Mouse (Mus musculus): ENCODE measurements around the gene 2310039H08Rik.

Gene 2310039H08Rik

GRCm38 (mm10) chr17:46772404-46773277 is at the start of gene 2310039H08Rik:
TSS of gene 2310039H08Rik (plus strand) at chr17:46772635.
- peak; percentile 73 for DNase-seq (ENCODE audit: low spot score)

- no peak for DNase-seq (ENCODE audit: low spot score)
These were observed 47.9 kb upstream of the 2310039H08Rik start for GRCm38 (mm10) chr17:46724477-46725084.

DNA sequence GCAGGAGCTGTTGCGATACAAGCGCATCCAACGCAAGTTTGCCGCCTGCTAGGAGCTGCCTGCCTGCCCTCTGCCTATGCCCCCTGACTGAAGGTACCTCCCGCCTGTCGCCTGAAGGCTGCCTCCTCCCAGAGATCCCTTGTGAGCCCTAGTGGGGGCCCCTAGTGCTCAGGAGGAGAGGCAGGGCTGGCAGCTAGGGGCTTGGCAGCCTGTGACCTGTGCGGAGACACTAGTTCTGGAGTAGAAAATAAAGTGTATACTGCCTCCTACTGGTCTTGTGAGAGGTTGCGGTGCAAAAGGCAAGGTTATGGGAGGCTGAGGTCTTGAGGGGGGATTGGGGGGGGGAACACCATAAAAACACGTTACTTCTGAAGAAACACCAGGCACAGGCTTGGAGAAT is 47.2 kb upstream of the 2310039H08Rik start:
- DNase-seq (ENCODE audit: low spot score): no peak

GRCm38 (mm10) chr17:46725731-46726645 is 46.4 kb upstream of the 2310039H08Rik start:
- DNase-seq (ENCODE audit: low spot score): no peak

GRCm38 (mm10) chr17:46727271-46727670 is 45.2 kb upstream of the 2310039H08Rik start:
- no peak for DNase-seq (ENCODE audit: low spot score)

DNA sequence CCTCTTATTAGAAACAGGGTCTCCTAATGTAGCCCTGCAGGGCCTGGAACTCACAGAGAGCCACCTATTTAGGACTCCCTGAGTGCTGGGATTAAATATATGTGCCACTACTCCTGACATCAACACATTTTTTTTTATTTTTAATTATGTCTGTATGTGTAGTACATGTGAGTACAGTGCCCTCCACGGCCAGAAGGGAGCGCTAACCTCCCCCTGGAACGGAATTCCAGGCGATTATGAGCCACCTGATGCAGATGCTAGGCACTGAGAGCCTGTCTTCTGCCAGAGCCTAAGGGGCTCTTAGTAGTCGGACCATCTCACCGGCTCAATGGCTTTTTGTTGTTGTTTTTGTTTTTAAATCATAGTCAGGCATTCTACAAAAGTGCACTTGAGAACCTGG is 44.4 kb upstream of the 2310039H08Rik start:
- no peak for DNase-seq (ENCODE audit: low spot score)

DNA sequence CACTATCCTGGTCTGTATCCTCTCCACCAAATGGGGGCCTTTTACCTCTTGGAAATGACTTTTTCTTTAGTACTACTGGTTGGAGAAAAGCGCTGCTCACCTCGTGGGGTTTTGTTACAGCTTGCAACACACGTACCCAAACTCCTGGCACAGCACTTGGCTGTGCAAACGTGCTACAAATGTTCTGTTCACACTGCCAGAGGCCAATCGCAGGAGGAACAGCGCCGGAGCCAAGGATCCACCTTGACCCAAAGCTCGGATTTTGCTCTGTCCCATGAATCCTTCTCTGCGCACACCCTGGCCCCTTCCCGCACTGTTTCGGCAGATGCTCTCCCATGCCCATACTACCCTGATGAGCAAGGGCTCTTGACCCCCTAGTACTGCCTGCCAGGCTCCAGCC is 43.9 kb upstream of the 2310039H08Rik start:
- no peak for DNase-seq (ENCODE audit: low spot score)

GRCm38 (mm10) chr17:46728904-46729318 is 43.5 kb upstream of the 2310039H08Rik start, which contains the start of gene Gnmt:
TSS of gene Gnmt (minus strand) at chr17:46729168.
- no peak for DNase-seq (ENCODE audit: low spot score)

DNA sequence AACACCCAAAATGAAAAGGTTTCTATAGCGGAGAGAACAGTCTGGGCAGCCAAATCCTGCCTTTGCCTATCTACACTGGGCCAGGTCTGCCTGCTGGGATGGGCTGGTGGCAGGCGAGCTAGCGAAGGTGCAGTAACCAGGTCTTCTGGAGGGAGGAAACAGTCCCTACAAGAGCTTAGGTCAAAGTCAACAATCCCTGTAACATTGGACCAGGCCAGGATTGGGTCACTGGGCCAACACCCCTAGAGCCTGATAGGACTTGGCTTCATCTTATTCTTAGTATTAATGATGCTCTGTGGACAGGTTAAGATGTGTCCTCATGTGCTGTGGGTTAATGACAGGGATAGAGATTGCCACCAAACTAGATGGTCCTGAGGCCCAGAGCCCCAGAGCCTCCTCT is 38.4 kb upstream of the 2310039H08Rik start:
- DNase-seq (ENCODE audit: low spot score): no peak

- no peak for DNase-seq (ENCODE audit: low spot score)
These were observed 37.1 kb upstream of the 2310039H08Rik start for GRCm38 (mm10) chr17:46735287-46735686.

GRCm38 (mm10) chr17:46736160-46736559 is 36.3 kb upstream of the 2310039H08Rik start:
- DNase-seq (ENCODE audit: low spot score): no peak

GRCm38 (mm10) chr17:46741305-46741704 is 31.1 kb upstream of the 2310039H08Rik start:
- DNase-seq (ENCODE audit: low spot score): no peak

DNA sequence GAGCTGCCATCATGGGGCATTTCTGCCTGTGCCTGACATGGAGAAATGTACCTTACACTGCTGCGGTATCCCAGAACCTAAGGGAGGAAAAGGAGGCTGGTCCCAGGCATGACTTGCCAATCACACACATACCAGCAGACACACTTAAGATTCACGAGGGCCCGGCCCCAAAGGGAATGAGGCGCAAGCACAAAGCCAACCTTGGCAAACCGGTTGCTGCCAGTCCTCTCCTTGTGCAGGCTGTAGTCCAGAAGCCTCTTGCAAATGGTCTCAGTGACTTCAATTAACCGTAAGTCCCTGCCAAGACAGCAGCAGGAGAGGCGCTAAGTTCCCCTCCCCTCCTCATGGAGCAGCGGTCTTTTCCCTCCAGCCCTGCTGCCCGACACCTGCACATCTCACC is 29.4 kb upstream of the 2310039H08Rik start:
- no peak for DNase-seq (ENCODE audit: low spot score)

DNA sequence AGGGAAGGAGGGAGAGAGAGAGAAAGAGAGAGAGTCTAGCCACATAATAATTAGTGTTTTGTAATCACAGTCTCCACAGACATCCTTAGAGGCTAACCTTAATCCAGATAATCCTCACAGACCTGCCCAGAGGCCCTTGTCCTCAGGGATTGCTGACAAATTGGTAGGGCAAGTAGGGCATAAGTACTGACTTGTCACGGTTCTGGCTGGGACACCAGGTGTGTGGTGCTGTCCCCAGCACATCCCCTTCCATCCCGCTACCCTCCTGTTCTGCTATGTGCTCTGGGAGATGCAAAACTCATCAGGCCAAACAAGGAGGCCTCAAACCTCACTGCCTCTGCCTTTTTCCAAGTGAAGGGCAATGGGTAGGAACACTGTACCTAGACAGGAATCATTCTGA is 26.9 kb upstream of the 2310039H08Rik start:
- DNase-seq (ENCODE audit: low spot score): no peak

DNA sequence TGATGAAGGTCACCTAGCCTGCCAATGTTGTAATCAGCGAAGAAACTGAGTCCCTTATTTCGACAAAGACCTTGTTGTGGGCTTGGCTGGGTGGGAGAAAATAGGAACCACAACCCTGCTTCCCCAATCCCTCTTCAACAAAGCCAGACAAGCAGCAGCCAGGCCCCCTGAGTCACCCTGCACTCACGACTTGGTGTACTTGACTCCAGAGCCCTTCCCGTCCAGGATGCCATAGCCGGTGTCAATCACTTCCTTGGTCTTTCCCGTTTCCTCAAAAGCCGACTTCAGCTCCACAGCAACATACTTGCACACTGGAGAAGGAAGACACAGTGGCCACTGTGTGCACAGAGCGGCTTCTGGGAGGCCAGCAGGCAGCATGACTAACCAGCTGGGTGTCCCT is 25.2 kb upstream of the 2310039H08Rik start:
- DNase-seq (ENCODE audit: low spot score): no peak

DNA sequence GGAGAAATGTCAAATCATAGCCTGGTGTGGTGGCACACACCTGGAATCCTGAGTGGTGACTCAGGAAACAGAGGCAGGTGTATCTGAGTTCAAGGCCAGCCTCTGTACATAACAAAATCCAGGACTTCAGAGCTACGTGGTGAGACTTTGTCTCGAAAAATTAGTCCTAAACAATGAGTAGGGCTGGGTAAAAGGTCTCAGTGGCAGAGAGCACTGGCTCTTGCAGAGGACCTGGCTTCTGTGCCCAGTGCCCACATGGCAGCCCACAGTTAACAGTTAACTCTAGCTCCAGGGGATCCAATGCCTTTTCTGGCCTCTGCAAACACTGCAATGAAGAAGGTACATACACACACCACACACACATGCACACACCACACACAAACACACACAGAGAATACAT is 24.6 kb upstream of the 2310039H08Rik start:
- no peak for DNase-seq (ENCODE audit: low spot score)

DNA sequence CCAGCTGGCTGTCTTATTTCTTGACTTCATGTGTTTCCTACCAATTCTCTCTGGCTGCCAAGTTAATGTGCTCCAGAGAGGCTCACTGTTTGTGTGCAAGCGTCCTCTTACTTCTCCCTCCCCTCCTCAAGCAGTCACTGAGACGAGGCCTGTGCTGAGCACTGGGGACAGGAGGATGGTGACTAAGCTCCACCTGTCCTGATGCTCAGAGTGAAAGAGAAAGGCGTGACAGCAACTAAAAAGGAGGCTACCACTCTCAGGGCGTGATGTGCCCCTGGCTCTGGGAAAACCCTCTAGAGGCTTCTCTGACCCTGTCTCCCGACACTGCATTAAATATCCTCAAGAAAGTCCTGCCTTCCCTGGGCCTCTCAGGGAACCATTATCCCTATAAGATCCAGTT is 23.2 kb upstream of the 2310039H08Rik start:
- DNase-seq (ENCODE audit: low spot score): no peak

GRCm38 (mm10) chr17:46750580-46750979 is 21.9 kb upstream of the 2310039H08Rik start:
- DNase-seq (ENCODE audit: low spot score): no peak

DNA sequence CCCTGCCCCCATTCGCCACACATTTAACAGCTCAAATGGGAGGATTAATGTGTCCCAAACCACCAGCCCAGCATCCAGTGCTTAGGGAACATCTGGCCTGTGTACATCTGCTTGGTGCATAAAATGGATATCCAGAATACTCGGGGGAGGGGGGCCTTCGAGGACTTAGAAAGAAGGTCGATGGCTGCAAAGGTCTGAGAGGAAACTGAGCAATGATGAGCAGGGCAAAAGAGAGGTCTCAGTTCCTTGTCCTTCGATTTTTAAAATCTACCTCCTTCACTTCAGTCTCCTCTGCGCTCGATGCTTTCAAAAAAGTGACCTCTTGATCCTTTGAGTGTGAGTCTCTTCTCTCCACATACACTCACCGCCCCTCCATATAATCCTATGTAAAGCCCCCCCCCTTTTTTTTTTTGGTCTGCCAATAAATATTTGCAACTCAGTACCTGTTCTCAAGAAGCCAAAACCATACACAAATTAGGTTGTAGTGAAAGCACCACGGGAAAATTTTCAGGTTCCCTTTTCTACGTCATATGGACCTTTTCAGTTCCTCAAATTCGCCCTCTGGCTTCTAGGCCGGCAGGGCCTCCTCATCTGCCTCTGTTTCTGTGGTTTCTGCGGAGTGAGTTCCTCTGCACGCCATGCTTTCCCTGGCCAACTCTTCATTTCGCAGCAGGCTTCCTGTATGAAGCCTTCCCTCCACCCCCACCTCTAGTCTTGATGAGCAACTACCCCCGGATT is 21.2 kb upstream of the 2310039H08Rik start:
- no peak for DNase-seq (ENCODE audit: low spot score)

GRCm38 (mm10) chr17:46751794-46752556 is 20.5 kb upstream of the 2310039H08Rik start, which contains the start of gene Cnpy3:
TSS of gene Cnpy3 (minus strand) at chr17:46752214.
- DNase-seq (ENCODE audit: low spot score): peak; percentile 80

- no peak for DNase-seq (ENCODE audit: low spot score)
These were observed 13.7 kb upstream of the 2310039H08Rik start for GRCm38 (mm10) chr17:46758753-46759152.
